Mouse (Mus musculus) kidney, postnatal 4 days (tissue): Measurements from ENCODE around the gene Clec4a4.
A peak's percentile ranks its signal among the peaks of the same experiment; 100 is the strongest.
"Not testable (repeated sequence)": the region's sequence is repeated elsewhere in the genome, so short reads cannot be mapped to it uniquely, and the experiment has no call there.

Experiments
- DNase-seq, 2 experiments: peaks; one replicate each; pipeline ENCODE4 v3.0.0; 2021; ENCODE audit warnings: mixed read lengths in 2 of 2

Gene Clec4a4

DNA sequence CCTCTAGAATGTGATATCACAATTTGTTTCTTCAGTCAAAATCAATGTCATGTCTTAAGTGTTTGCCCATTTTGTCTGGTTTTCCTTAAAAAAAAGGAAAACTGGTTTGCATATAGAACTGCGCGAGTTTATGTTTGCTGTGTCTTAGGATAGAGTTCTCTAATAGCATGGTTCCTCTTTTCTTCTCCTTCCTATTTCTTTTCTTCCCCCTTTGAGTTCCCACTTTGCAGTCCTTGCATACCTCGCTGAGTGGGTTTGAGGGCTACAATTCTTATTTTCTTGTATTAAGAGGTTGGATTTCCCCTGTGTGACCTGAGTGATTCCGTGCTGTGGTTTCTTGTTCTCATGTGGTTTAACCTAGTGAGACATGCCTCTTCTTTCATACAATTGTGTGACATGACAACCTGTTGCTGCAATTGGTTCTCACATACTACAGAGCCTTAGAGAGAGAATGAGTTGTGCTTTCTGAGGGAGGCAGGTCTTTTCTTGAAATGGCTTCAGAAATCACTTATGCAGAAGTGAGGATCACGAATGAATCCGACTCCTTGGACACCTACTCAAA lies at the start of gene Clec4a4:
TSS of gene Clec4a4 (plus strand) at position 492 of the 562 bp plus-strand sequence.
- DNase-seq, result no peak

DNA sequence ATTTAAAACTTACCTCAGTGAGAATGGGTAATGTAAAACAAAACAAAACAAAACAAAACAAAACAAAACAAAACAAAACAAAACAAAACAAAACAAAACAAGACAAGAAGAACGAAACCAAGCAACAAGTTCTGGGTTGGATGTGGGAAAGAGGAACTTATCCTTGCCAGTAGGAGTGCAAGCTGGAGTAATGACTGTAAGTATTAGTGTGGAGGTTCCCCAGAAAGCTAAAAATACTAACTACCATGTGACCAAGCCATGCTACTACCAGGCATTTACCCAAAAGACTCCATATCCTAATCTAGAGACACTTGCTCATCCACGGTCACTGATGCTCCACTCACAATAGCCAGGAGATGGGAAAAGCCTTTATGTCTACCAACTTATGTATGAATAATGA lies 43.4 kb upstream of the Clec4a4 start:
- no peak for DNase-seq

DNA sequence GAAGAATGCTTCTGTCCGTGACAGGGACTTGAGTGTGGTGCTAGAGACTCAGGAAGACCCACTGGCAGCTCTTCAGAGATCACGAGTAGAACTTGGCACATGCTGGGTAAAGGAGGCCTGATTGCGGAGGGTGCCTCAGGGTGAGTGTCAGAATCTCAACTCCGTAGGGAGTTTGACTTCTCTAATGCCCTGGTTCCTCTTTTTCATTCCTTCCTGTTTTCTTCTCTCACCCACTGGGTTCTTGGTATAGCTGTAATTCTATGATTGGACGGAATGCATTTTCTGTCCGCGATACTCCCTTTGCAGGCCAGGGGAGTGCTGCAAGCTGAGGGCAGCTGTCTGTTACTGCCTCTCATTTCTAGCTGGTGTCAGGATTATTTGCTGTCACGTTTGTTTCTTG lies 37.8 kb upstream of the Clec4a4 start, which contains the start of gene Clec4a3:
TSS of gene Clec4a3 (plus strand) at position 115 of the 400 bp plus-strand sequence.
- no peak for DNase-seq

DNA sequence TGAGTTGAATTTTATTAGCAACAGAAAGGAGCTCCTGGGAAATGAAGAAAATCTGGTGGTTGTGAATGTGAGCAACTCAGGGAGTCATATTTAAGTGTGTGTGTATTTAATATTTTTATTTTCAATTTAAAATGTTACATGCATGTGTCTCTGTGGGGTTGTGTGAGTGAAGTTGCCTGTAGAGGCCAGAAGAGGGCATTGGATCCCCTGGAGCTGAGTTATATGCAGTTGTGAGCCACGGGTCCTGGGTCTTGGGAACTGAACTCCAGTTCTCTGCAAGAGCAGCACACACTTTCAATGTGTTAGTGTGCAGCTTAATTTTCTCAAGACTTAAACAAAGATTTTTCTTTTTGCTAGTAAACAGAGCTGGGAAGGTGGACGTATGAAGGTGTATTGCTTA lies 25.6 kb upstream of the Clec4a4 start:
- DNase-seq, result peak in 1 of 2 experiments; percentile 4

DNA sequence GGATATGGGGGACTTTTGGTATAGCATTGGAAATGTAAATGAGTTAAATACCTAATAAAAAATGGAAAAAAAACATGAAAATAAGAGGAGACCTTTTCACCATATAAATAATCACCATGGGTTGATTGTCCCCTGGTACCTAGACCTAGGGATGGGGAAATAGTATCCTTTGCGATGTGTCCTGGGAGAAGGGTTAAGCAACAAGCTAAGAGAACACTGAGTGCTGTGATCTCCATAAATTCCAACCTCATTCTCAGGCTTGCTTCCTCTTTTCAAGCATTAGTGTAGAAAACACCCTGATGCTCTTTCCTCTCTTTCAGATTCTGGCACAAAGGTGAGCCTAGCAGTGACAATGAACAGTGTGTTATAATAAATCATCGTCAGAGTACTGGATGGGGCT lies 21.1 kb upstream of the Clec4a4 start:
- no peak for DNase-seq

DNA sequence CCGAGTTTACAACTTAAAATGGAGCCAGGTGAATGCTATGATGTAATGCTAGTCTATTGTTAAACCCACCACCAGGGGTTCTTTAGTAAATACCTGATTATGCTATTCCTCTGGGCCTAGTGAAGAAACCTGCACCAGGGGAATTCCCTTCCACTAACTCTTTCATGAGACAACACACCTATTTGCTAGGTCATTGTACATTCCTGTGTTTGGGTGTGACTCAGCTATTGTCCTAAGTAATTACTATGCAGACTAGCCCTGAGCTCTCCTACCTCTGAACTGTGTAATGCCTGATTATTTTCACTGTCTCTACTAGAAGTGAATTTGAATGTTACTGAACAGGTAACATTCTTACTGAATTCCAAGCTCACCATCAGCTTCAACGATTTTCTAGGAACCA lies 14.5 kb downstream of the Clec4a4 start:
- DNase-seq, result not testable (repeated sequence)

DNA sequence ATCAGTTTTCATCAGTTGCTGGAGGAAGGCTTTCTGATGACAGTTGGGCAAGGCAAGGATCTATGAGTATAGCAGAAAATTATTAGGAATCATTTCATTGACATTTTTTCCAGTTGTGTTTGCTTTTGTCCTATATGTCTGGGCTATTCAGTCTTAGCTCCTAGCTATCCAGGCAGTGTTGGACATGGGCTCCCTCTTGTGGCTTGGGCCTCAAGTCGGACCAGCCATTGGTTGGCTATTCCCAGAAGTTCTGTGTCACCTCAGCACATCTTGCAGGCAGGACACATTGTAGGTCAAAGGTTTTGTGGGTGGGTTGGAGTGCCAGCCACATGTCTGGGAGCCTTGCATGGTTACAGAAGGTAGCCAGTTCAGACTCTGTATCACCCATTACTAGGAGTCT lies 15.4 kb downstream of the Clec4a4 start:
- peak; percentile 3 to 4 for DNase-seq

DNA sequence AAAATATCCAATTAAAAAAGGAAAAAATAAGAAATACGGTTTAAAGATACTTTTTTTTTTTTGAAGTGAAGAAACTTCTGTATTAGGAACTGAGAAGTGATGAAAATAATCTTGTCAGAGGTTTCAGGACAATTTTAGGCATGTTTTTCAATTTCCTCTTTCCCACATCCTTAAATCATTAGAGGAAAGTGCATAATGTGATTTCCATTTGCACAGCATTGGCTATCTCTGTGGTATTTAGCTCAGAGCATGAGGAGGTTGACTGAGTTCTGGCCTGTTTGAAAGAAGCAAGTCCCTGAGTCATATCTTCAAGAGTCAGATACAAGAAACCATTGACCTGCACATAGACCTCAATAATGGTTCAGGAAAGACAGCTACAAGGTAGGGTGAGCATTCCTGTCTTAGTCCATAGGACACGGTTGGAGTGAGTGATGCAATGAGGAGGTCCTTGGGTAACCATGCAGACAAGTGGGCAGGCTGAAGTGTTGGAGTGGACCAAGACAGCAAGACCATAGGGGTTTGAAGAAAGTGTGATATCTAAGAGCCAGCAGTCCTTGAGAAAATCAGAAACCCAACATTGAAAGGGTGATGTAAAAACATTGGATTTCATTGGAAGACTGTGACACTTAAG lies 59.7 kb downstream of the Clec4a4 start, which contains the start of gene Clec4b1:
TSS of gene Clec4b1 (plus strand) at position 221 of the 631 bp plus-strand sequence.
- no peak for DNase-seq
